Mouse (Mus musculus): ENCODE measurements around the gene H2afy.
A peak's percentile ranks its signal among the peaks of the same experiment; 100 is the strongest.

Gene H2afy

DNA sequence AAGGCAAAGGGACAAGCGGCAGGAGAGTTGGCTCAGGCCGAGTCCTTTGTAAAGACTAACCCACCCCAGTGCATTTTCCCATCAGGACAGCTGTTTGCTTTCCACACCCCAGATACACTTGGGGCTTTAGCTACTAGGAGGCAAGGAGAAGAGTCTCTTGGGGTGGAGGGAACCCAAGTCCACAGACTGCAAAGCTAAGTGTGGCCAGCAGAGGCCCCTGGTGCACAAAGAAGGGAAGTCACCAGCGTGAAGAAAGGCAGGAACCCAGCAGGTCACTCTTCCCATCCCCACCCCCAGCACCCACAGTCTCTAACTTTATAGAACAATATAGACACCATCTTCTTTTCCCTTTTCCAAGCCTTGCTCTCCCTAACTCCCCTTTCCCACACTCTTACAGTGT is 9.4 kb upstream of the H2afy start:
- no peak for DNase-seq (ENCODE audit: low spot score)

DNA sequence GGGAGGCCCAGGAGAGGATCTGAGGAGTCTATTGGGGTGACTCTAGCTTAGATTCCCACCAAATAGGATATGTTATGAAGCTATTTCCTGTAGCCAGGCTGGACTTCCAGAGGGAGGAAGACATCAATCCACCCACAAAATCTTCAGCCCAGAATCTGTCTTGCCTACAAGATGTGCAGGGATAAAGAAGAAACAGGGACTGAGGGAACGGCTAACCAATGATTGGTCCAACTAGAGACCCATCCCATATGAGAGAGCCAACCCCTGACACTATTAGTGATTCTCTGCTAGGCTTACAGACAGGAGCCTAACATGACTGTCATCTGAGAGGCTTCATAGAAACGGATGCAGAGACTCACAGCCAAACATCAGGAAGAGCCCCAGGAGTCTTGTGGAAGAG is 7.9 kb upstream of the H2afy start:
- DNase-seq (ENCODE audit: low spot score), result no peak

DNA sequence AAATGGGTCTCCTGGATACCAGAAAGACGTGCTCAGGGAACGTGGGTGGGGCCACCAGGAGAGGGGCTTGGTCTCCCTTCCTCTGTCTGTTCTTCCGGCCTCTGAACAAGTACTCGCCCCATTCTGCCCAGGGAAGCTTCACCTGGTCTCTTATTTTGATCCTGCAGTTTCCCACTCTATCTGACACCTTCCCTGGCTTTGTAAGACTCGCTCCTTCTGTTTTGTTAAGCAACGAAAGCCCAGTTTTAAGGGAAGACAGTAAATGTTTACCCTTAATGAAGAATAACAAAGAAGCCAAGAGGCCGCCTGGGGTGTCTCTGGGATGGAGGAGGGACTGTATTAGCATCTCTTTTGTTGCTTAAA is 7.0 kb upstream of the H2afy start:
- no peak for DNase-seq (ENCODE audit: low spot score)

DNA sequence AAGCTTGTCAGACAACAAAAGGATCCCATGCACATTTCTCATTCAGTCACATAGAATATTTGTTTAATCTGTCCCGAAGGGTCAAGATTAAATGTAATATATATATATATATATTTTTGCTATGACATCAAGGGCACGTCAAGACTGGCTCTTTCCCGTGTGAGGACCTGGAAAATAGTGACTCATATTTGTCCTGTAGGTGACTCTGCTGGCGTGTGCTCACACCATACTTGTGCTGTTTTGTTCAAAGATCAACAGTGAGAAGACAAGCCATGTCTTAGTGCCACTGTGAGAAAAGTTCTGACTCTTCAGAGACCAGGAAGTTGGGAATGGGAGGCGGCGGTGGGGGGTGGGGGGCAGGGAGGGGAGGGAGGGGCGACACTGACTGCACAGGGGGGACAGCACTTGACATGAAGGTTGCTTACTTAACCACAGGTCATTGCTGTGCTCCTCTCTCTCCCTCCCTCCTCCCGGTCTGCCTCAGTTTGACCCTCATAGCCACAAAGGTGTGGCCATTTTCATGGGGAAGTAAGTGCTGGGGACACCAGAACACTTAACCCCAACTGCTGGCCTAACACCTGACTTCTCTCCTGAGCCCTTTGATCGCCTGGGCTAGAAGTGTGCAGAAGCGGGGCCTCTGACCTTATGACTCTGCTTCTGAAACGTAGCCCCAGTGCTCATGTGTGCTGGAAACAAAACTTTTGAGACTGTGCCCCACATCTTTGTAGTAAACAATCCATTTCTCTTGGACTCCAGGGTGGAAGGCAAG is 6.4 kb upstream of the H2afy start:
- no peak for DNase-seq (ENCODE audit: low spot score)

DNA sequence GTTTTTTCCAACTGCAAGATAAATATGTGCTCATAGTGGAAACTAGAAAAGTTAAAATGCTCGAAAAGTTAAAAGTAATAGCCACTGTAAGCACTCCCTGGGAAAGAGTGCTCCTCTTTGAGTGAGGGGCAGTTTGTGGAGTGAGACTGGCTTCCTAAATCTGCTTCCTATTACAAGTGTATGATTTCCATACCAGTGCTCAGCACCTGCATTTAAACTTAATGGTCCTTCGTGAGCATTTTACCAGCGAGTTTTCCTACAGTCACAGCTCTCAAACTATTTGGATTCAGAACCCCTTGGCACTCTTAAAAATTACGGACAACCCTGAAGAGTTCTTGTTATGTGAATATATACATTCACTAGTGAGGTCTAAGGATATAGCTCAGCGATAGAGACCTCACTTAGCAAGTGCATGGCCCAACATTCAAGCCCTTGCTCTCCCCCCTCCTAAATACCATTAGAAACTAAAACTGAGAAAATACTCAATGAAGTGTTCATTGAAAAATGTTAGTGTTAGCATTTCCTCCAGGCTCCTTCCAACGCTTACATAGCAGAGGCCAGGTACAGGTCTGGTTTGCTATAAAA is 3.1 kb upstream of the H2afy start:
- no peak for DNase-seq (ENCODE audit: low spot score)

DNA sequence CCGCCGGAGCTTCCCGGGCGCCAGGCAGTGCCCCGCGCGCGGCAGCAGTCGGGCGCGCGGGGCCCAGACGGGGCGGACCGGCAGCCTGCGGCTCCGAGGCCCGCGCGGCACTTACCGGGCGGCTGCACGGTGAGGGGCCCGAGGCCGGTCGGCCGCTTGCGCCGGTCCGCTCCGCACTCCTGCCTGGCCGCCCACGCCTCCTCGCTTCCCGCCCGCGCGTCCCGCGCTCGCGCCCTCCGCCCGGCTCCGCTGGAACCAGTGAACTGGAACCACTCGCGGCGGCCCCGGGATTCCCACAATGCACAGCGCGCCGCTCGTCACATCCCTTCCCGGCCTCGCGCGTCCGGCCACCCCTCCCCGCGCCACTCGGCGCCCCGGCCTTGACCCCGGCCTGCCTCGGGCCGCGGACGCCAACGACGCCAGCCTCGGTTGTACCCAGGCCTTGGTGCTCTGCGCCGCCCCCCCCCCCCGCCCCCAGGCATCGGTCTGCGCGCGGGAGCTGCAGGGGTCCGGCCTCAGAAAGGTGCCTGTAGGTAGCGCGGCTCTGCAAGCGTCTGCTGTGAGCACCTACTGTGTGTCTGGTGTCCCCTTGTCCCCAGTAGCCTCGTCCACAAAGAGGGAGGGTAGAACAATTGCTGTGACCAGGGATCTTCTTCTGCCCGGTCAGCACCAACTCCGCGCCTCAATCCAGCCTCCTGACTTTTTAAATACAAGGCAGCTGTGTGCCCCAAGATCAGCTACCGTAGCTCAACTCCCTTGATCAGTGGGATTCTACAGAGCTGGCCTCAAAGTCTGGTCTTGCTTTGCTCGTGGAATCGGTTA is 719 bp downstream of the H2afy start:
- DNase-seq (ENCODE audit: low spot score), result peak; percentile 89

DNA sequence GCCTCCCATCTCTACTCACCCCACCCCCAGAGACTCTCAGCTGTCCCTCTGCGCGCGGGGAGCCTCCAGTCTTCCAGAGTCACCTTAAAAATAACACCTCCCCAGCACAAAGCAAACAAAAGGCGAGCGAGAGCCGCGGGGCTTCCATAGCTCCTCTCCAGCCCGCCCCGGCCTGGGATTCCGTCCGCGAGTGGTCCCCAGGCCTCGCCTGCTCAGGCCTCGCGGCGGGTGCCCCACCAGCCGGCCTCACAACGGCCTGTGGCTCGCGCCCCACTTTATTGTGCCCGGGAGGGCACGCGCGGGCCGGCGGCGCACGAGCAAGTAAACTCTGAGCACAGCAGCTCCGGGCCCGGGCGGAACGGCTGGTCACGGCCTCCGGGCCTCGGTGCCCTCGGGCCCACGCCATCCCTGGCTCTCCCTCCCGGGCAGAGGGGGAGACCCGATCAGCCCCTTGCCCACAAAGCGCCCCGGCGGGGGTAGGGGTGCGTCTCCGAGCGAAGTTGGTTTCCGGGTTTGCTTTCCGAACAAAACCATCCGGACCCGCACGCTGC is 1.5 kb downstream of the H2afy start:
- DNase-seq (ENCODE audit: low spot score), result no peak

DNA sequence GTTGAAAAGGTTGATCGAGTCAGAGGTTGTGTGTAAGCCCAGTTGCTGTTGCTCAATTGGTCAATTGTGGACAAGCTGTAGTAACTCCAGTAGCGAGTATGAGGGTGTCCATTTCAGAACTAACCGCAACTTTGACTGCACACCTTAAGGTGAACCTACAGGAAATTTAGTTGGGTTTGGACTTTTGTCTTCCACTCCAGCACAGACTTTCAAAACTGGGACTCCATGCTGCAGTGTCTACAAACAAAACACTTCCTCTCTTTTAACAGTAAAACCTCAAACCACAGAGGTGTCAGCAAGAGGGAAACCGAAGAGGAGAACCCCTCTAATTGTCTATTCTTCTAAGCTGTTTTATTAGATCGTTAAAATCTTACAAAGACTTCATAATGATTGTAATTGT is 2.1 kb downstream of the H2afy start:
- no peak for DNase-seq (ENCODE audit: low spot score)

DNA sequence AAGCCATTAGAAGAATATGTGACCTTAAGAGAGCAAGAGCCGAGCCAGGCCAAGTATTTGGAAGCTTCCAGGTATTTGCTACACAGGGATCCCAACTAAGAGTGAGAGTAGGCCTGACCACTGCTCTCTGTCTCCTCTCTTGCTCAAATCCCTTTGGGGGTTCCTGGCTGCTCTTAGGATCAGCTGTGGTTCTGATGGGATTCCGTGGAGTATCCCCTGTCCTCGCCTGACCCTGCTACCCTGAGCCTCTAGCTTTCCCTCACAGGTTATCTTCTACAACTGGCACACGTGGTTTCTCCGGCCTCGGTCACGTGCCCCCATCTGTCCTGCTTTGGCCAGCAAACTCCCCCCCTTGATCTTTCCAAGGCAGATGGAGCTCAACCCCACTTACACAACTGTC is 3.2 kb downstream of the H2afy start:
- no peak for DNase-seq (ENCODE audit: low spot score)

DNA sequence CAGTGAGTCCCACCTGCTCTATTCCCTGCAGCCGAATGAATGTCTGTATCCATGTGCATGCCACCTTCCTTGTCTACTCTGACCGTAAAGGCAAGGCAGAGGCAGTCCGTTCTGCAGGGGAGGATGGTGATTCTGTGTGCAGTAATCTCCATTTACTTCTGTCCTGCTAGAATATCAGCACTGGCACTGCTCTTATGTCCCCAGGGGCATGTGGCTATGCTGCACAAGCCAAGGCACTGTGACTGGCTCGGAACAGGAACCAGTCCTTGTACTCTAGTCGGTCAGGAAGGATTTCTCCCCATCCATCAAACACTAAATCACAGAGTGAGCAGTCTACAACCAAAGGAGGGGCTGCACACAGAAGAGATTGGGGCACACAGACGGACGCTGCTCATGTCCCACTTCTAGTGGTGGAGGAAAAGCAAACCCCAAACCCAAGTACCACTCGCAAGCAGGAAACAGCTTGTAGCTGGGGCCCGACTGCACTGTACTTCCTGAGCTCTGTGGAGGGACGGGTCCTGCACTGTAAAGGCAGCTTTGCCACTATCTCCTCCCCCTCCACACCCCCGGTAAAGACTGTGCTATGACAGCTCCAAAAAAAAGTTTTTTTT is 3.7 kb downstream of the H2afy start:
- no peak for DNase-seq (ENCODE audit: low spot score)

DNA sequence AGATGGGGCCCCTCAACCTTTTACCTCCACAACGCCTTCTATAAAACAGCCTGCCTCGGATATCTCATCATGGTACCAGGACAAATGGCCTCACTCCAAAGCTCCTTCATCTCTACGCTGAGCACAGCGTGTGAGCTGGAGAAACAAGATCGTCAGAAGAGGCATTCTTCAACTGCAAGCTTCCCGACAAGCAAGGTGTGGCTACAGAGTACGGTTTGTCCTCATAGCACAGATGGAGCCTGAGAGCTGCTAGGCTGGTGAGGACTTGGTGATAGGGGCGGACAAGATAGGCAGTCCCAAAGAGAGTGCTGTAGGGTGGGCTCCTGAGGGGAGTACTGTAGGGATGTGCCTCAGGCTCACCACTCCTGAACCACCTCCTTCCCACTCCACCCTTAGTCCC is 5.6 kb downstream of the H2afy start:
- DNase-seq (ENCODE audit: low spot score), result no peak

DNA sequence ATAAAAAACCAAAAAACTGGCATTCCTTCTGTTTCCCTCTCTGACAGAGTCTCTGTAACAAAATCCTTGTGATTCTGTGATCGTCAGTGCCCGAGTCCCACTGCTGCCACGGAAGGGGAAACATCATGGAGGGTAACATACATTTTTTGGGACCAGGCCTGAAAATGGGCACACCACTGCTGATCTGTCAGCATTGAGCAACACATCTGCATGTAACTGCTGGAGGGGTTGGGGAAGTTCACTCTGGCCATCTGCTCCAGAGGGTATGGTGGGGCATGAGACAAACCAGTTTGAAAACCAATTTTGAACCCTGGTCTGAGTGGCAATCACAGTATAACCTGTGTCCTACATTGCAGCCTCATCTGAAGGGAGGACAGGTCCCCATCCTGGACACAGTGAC is 6.6 kb downstream of the H2afy start:
- no peak for DNase-seq (ENCODE audit: low spot score)

DNA sequence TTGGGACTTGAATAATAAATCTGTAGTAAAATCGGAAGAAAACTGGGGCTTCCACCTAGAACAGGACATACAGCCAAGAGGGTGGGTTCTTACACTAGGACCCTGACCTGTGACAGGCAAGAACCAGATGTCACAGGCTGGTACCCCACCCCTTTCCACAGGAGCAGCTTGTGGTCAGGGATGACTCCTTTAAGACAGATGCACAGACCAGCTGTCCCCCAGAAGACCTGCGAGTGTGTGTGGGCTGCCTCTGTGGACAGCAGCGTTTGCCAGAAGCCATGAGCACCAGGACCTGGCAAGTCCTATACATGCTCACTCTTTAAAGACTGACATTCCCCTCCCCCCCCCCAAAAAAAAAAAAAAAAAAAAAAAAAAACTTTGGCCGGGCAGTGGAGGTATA is 7.1 kb downstream of the H2afy start:
- no peak for DNase-seq (ENCODE audit: low spot score)

DNA sequence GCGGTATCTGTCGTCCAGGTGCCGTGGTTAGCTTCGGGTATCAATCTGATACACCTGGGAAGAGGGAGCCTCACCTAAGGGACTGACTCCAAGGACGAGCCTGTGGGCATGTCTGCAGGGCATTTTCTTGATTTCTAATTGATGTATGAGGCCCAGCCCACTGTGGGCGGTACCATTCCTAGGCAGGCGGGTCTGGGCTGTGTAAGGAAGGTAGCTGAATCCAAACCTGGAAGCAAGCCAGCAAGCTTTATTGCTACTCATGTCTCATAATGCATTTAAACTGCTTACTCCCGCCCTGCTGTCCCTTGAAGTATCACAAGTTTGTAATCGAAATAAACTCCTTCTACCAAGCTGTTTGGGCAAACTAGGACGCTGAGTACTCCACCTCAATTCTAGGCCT is 10.5 kb downstream of the H2afy start:
- DNase-seq (ENCODE audit: low spot score), result no peak

DNA sequence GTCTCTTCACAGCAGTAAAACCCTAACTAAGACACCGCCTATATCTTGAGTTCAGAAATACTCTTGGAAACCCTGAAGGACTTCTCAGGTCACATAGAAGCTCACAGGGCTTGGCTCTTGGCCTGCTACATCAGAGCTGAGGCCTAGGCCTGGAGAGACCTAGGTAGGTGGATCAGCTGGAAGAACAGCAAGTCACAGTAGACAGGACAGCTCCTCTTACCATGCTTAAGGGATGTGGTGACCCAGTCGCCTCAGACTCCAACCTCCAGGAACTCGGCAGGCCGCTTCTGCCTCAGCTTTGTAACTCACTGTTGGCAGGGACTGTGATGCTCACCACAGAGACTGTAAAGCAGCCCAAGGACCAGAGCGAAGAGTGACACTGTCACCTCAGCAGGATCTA is 13.1 kb downstream of the H2afy start:
- DNase-seq (ENCODE audit: low spot score), result no peak

DNA sequence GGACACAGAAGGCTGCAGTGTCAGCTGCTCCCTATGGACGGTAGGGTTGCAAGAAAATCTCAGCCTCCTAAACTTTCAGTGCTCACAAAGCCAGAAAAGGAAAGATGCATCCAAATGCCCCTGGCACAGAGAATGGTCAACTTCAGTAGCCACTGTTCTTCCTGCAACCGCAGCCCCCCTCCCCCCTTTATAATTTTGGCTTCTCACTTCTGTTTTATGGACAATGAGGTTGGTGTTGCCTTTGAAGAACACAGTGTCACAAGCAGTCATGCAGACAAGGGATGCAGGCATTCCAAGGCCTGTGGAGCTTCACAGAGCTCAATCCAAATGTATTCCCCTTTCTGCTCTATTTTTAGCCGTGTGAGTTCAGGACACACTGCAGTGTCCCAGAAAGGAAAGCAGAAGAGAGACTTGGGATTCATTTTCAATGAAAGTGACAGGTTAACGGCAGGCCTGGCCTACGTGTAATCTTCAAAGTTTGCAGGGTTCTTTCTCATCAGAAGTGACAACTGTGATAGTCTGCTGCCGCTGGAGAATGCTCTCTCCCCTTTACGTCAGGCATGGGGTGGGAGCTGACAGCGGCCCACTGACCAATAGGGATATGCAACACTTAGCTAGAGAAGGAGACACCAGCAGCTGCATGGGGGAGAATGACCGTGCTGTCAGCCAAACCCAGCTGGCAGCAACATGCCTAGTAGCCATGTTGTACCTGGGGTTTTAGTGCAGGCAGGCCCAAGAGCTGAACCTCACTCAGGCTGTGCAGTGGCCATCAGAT is 18.0 kb downstream of the H2afy start:
- no peak for DNase-seq (ENCODE audit: low spot score)

DNA sequence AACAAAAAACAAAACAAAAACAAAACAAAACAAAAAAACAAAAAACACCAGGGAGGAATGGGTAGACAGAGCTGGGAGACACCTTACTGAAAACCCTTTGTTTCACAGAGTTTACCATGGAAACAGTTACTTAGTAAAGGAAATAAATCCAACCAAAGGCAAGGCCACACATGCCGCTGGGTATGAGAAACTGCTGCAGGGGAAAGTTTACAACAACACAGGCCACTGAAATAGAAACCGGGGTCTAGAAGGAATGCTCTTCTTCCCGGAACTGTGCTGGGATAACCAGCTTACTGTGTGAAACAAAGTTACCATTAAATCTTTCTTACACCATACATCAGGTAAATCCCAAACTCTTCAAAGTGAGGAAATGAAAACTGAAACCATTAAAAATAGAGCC is 20.3 kb downstream of the H2afy start:
- no peak for DNase-seq (ENCODE audit: low spot score)

DNA sequence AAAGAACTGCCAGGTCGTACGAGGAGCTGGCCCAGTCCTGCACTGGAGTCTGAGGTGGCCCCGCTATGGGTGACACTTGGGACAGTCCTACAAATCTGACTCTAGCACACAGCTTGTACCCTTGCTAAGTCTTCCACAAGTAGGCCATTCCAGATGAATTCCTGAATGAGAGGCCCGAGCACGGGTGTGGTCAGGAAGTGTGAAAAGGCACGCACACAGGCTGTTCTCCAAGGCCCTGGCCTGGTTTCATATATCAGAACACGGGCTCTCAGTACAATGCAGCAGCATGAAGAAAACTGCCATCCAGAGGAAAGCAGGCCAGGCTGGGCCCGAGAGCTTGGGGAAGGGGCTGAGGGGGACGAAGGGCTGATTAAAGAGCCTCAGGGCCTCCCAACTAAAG is 20.8 kb downstream of the H2afy start:
- DNase-seq (ENCODE audit: low spot score), result no peak

DNA sequence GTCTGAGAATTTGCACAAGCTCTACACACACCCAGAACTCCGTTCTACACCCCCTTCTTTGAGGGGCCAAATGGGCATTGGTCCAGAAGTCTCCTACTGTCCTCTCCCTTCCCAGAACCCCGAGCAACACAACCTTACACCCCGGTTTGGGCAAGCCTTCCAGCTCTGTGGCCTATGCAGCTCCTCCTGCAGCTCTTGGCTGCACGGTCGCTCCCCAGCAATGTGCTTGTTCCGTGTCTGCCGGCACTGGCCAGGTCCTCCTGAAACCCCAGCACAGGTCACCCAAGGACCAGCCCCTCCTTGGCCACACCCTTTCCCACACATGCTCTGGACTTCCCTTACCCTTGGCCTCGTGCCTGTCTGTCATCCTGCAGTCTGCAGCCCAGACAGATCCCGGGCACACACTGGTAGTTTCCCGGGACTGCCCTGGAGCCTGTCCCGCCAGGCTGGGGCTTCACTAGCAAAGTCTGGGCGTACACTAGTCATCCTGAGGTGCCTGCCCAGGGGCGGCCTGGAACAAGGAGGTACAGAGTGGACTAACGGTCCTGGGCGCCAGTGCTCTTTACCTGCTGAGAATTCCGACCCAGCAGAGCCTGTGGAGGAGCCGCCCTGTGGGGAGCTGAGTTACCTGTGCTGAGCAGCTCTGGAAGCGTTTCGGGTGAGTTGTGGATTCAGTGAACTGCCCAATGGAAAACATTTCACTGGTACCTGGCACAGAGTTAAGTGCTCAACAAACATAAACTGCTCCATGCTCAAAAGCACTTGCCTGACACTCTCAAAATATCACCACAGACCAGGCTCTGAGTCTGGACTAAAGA is 22.5 kb downstream of the H2afy start:
- DNase-seq (ENCODE audit: low spot score), result no peak

DNA sequence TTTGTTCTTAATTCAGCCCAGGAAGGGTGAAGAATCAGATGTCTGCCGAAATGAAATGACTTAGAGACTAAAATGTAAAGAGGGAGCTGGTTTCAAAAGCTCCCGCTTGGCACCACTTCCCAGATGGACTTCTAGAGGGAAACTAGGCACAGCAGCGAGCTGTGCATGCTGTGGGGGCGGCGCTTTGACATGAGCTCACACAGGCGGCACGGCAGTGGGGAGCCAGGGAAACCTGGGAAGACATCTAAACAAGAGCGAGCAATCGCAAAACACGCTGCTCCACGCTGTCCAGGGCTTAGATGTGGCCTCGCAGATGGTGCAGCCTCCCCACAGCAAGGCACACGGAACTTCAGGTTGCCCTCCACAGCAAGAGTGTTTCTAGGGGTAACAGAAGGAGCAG is 23.2 kb downstream of the H2afy start:
- DNase-seq (ENCODE audit: low spot score), result peak; percentile 59

DNA sequence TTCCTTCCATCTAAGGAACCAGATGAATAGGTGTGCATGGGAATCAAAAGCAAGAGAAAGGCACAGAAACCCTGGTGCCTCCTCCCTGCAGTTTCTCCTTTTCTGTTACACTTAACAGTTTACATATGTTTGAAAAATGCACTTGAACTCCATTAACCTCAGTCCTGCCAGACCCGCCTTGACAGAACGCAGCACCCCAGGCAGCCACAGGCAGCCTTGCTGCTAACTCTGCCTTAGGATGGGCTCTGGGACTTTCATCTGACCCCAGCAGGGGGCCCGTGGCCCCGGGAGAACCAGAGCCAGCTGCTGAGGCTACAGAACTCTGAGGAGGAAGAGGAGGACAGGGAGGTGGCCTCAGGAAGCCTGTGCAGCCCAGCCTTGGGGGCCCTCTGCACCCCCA is 23.7 kb downstream of the H2afy start:
- DNase-seq (ENCODE audit: low spot score), result no peak
